Mouse (Mus musculus) G1E-ER4 (cell line): Measurements from ENCODE around the gene Pfkfb1. TPM values are rescaled to one million over a fixed set of nuclear protein-coding genes. Genes with fewer than 3 reads are reported as not detected.

Experiments
- GATA1 ChIP-seq: IDR thresholded peaks from one replicate; pipeline ENCODE4 v1.8.0; 2012; ENCODE audit warnings: low read length, inconsistent platforms
- polyA plus RNA-seq: library from polyadenylated mRNA; stranded (reverse); fragments of >175 nt; gene quantifications from 2 replicates; pipeline ENCODE4 v1.2.3, GENCODE M21; 2012

Gene Pfkfb1
- 0.17 and 0.31 TPM in 2 replicates for polyA plus RNA-seq

DNA sequence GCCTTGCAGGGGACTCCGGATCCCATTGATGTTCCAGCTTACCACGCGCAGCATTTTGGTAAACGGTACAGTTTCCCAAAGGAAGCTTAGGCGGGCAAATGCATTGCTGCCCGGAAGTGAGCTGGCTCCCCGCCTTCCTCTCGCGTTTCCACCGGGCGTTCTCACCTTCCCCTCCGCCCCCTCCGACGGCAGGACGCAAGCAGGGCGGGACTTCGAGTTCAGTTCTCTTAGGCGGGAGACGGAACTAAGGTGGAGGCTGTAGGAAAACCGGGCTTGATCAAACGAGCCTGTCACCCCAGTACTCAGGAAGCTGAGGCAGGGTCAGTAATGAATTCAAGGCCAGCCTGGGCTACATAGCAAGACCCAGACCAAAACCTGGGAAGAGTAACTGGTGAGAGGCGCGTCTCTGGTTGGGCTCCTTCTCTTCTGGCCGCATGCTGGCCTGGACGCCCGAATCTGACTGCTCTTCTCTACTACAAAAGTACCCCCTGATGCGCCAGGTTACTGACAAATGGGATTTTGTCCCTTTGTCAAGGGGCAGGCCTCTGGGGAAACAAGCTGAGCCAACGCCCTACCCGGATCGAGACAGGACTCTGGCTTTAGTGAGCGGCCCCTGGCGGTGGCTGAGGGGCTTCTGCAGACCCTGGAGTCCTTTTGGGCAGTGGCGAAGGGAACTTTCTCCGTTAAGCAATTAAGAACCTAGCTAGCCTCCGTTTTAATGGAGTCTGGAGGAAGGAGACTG lies at the start of gene Pfkfb1:
Gene Pfkfb1 (plus strand): TSS at position 207 of the 742 bp plus-strand sequence.
- no peak for TF ChIP-seq GATA1

DNA sequence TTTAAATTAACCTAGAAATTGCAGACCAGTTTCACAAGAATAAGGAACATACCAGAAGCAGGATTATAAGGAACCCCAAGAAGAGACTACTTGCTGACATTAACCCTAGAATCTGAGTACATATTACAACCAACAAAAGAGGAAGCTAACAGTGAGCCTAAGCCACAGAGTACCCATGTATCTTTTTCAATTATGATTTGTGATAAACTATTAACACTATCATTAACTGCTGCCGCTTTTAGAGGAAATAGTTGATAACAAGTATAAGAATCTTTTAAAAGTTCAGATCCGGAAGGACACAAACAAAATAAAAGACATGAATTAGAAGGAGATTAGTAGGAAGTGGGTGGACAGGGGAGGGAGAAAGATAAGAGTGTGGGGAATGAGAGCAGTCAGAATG lies 47.9 kb upstream of the Pfkfb1 start:
- TF ChIP-seq GATA1: no peak

DNA sequence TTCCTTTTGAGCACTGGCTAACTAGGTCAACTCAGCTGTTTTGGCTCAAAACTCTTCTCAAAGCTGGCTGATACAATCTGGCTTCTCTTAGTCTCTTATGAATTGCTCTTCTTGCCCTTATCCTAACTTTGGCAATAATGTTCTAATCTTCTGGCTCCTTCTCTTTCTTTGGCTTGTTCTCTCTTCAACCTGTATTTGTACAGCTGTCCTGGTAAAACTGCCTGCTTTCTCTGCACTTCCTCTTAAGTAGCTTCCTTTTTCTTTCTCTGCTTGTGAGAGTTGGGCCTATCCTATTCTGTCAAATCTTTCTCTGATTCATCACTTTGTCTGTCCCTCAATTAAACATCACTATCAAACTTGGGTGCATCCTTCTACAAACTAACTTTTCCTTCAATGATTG lies 46.3 kb upstream of the Pfkfb1 start:
- no peak for TF ChIP-seq GATA1

DNA sequence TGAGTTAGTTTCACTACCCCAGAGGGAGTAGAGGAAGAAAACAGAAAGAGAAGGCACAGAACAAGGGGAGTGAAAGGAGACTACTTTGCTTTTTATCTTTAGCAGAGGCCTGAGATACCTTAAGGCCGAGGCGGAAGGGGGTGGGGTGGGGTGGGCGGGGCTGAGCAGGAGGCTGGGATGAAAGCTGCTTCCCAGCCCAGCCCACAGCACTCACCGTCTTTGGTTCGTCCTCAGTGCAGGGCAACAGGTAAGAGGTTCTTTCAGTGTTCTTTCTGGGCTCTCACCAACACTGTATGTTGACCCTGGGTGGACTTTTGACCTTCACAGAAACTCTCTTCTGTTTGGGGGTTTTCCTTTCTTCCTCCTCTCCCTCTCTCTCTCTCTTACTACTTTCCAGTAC lies 40.8 kb upstream of the Pfkfb1 start, which contains the start of gene Alas2:
Gene Alas2 (plus strand): TSS at position 137 of the 400 bp plus-strand sequence.
- no peak for TF ChIP-seq GATA1

DNA sequence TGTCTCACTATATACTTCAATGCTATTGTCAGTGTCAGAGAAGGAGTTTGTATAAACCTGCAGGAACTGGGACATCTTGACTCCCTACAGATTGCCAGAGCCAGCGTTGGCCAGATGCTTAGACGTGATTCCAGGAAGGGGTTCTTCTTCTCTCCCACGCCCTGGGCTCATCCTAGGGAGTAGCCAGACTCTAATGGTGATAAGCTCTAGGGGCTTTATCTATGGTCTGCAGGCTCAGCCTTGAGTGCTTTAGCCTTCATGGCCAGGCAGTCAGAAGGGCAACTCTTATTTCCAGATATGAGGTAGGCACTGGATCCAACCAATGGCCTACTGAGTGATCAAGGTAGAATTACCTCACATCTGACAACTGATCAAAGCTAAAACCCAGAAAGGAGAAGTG lies 38.4 kb upstream of the Pfkfb1 start:
- TF ChIP-seq GATA1: peak; percentile 71

DNA sequence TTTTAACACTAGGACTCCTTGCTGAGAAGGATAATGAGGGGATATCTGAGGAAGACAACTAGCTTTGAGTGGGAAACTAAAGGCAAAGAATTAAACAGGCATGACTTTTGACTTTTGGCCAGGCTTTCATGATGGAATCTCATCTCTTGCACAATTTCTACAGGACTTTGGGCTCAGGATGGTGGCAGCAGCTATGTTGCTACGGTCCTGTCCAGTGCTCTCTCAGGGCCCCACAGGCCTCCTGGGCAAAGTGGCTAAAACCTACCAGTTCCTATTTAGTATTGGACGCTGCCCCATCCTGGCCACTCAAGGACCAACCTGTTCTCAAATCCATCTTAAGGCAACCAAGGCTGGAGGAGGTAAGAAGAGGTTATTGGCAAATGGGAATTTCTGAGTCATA lies 36.0 kb upstream of the Pfkfb1 start:
- no peak for TF ChIP-seq GATA1

DNA sequence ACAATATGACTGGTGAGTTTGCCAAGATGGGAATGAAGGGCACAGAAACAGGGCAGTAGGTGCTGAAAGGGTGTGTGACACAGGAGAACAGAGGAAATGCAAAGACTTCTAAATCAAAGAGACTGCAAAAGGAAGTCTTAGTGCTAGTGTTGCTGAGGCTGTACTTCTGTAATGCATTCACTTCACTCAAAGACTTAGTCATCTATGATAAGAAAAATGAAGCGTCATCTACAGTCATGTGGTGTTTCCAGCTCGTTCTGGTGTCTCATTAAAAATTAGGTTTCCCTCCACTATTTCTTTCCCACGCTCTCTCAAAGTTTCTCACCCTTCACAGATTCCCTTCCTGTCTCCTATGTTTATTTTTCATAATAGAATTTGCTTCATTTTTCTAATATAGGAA lies 34.0 kb upstream of the Pfkfb1 start:
- no peak for TF ChIP-seq GATA1

DNA sequence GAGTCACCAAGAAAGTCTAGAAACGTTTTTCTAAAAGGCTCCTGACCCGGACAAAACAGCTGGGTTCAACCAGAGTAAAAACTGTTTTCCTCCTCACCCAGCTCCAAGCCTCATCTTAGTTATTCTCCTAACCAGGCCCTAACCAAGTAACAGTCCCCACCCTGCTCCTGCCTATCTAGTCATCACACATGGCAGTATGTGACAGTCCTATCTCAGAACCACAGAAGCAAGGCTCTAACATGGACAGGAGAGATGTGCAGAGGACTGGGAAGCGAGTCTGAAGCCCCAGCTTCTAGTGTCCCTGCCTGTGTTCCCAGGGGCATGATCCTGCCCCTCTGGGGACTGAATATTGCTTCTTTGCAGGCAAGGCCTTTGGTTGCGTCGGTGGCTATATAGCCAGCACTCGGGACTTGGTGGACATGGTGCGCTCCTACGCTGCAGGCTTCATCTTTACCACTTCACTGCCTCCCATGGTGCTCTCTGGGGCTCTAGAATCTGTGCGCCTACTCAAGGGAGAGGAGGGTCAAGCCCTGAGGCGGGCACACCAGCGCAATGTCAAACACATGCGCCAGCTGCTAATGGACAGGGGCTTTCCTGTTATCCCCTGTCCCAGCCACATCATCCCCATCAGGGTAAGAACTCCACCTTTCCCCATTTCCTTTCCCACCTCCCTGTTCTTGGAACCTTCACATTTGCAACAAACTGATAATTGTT lies 23.2 kb upstream of the Pfkfb1 start:
- peak; percentile 31 for TF ChIP-seq GATA1

DNA sequence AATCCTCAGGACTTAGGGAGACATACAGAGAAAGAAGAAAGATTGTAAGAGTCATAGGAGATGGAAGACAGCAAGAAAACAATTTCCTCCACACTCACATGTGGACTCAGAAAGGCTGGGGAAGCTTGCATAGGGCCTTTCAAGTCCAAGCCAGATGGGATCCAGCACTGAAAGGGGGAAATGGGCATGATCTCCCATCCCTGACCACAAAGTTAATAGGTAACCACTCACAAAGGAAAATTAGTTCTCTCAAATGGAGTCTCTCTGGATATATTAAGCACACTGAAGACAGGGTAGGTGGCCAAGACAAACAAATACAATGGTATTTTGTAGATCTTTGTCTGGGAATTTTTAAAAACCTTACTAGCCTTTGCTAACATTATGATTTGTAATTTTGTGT lies 6.1 kb upstream of the Pfkfb1 start:
- TF ChIP-seq GATA1: no peak

DNA sequence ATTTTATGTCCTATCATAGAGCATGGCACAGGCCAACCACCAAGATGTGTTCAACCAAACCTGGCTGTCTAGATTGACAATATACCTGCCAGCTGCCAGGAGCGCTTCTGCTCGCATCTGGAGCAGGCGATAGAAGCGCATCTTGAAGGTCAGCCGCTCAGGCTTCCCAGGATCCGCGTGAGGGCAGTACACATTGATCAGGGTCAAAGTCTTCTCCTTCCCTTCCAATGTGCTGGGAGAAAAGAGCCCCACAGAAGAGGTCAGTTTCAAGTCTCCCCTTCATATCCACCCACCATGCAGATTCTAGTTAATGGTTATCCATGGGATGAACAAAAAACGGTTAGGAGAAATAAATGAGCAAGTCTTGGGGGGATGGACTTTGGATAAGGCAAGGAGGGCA lies 2.9 kb upstream of the Pfkfb1 start:
- TF ChIP-seq GATA1: no peak

DNA sequence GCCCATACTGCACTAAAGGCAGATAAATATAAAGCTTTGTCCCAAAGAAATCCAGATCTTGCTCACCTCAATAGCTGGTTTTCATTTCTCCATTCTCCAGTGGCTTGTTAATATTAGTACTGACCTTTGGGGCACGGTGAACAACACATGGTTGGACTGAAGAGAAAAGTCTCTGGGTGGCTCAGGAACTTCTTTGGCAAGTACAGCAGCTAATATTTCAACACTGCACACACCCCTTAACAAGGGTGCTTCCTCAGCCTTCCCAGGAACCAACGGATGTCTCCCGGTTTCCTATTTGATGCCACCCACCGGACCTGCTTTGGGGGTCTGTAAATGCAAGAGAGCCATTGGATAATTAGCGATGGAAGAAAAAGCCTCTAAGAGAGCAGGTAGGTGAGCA lies 1.7 kb downstream of the Pfkfb1 start, which contains the start of gene Apex2:
Gene Apex2 (minus strand): TSS at position 173 of the 400 bp plus-strand sequence.
- TF ChIP-seq GATA1: no peak

DNA sequence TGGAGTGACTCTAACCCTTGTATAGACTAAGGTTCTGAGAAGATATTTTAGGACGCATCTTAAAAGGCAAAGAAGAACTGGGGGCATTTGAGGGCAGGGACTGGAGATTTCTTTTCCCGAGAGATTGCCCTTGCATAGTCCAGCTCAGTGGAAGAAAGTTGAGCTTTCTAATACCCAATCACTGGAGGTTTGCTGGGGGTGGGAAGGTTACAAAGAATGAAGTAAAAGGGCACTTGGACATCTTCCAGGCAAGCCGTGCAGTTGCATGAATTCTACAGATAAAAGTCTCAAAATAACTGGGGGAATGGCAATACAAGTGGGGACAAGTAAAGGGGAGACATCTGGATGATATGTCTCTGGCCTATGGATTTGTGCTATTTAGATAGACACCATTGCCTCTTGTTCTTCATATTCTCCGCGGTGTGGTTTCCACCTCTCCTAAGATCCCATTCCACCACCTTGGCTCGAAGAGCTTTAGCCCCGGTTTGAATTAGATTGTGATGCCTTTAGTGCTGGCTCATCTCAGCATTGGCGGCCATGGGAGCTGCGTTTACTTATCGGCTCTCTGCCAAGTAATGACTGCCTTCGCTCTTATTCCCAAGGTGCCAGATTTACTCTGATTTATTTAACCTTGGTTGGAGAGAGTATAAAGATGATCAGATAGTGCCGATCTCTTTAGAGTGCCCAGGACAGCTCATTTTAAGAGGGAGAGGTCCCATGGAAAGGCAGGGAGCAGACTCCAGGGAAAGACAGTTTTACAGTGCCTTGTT lies 5.4 kb downstream of the Pfkfb1 start:
- TF ChIP-seq GATA1: no peak

DNA sequence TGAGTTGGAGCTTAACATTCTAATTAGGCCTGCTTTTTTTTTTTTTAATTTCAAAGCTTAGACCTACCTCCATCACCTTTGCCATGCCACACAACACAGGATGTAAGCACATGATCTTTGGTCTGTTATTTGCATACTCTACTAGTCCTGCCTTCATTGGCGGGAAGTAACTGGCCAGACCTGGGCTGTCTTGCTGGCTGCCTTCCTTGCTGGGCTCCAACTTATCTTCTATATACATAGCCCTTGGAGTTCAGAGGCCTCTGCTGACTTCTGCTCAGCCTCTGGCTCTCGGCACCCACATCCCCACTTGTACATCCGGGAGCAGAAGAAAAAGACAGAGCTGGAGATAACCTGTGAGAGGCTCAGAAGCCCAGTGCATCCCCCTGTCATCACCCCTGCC lies 6.1 kb downstream of the Pfkfb1 start:
- TF ChIP-seq GATA1: no peak

DNA sequence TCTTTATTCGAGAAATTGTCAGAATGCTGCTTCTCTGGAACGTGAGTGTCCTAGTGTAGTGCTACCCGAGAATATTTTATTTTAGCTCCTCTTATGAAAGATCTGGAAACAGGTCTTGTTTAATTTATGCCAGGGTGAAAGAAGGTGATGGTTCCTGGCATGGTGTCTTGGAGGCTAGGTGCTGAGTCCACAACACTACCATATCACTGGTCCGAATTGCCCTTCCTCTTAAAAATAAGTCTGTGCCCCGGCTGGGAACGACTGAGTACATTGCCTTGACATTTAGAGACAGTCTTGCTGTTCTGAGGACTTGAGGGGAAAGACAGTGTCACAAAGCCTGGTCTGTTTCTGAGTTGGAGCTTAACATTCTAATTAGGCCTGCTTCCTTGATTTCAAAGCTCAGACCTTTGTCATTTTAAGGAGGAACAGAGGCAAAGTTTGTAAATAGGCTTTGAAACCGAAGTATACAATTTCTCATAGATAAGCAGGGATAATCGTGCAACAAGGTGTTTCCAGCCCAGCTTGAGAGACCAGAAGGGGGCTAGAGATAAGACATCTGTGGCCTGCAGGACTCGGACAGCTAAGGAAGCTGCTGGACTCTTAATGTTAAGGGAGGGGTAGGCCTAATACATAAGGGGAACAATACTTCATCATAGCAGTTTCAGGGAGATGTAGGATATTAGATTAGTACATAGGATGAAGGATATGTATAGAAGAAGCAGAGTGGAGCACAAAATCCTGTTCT lies 7.2 kb downstream of the Pfkfb1 start:
- TF ChIP-seq GATA1: no peak

DNA sequence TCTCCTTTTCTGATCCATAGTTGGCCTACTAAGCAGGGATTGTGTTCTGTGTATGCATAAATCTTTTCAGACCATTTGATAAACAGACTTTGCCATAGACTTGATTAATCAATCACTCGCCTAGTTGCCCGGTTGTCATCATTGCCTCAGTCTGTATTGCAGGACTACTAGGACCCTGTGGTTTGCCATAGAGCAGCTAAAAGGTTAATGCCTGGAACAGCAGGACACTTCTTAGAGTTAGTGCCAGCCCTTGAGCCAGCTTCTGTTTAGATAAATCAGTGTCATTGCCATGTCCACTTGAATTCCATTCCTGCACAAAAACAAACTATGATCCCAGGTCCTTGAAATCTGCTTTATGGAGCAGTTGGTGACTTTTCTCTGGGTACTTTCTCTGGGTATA lies 10.9 kb downstream of the Pfkfb1 start:
- TF ChIP-seq GATA1: no peak
